Mouse (Mus musculus): Measurements from ENCODE around the gene Zdhhc24. TPM values are rescaled to one million over a fixed set of nuclear protein-coding genes. Genes with fewer than 3 reads are reported as not detected.

Zdhhc24 gene
- total and polyA plus RNA-seq, 2 experiments from 2014 or later: 15.2 to 24.1 TPM

DNA sequence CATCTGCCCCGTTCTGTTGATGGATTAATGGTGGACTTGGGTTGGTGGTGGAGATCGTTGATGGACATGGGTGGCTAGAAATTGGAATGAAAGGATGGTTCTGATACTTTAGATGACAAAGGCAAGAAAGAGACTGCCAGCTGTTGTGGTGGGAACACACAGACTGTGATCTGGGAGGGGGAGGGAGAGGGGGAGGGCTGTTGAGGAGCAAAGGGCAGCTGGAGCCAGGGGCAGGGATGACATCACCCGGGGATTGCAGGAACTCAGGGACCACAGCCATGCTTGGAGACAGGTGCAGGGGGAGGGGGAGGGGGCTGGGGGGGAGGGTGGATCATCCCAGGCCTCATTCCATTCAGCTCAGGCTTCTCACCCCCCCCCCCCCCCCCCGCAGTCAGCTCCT, 2.2 kb upstream of the Zdhhc24 start:
- DNase-seq (no peak), ATAC-seq (no peak)
- no peak overlapping the region for H3K4me3 ChIP-seq (ENCODE audit: low read depth, low read length)
- H3K27me3 ChIP-seq (ENCODE audit: insufficient read depth, low read length): no peaks in the 10 kb centered on the region
- 69% methylated on average over 4 of the region's 4 CpGs for WGBS
- no peaks in the 10 kb centered on the region for H3K36me3 ChIP-seq (ENCODE audit: insufficient read depth)
- no peaks in the 10 kb centered on the region for H3K9me3 ChIP-seq (ENCODE audit: low read length)
- H3K27ac ChIP-seq (ENCODE audit: low read depth, low read length): no peak overlapping the region
- H3K4me1 ChIP-seq (ENCODE audit: insufficient read depth): no peaks in the 10 kb centered on the region
- no peak for TF ChIP-seq CTCF (IDR thresholded peaks at IDR 0.05; ENCODE audit: low read depth)
- H3K9ac ChIP-seq: no peak overlapping the region
- H3K4me2 ChIP-seq (ENCODE audit: low read depth): no peak overlapping the region

DNA sequence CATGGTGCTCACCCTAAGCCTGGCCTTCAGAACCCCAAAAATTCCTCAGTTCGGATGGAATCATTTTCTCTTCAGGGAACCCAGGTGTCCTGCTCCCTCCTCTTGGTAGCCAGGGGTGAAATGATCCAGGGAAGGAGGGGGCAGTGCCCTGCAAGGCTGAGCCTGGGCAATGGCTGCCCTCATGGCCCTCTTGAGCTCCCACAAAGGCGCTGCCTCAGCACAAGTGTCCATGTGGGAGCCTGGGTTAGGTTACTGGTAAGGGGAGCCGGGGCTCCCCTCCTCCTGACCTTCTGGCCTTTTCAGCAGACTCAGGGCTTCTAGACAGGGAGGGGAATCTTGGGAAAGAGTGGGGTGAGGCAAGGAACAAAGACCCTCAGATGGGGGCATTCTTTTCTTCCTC, 1.7 kb upstream of the Zdhhc24 start:
- Histone ChIP-seq H3K9me3 (ENCODE audit: low read length) (no peaks in the 10 kb centered on the region), H3K4me1 (ENCODE audit: insufficient read depth) (no peaks in the 10 kb centered on the region), H3K4me2 (ENCODE audit: low read depth) (no peak overlapping the region), H3K4me3 (ENCODE audit: low read depth, low read length) (no peak overlapping the region), H3K27me3 (ENCODE audit: insufficient read depth, low read length) (no peaks in the 10 kb centered on the region), H3K27ac (ENCODE audit: low read depth, low read length) (no peak overlapping the region), H3K9ac (no peak overlapping the region), H3K36me3 (ENCODE audit: insufficient read depth) (no peaks in the 10 kb centered on the region)
- 76% methylated on average over 3 of the region's 3 CpGs for WGBS
- no peak for ATAC-seq
- no peak for TF ChIP-seq CTCF (IDR thresholded peaks at IDR 0.05; ENCODE audit: low read depth)
- DNase-seq: no peak

DNA sequence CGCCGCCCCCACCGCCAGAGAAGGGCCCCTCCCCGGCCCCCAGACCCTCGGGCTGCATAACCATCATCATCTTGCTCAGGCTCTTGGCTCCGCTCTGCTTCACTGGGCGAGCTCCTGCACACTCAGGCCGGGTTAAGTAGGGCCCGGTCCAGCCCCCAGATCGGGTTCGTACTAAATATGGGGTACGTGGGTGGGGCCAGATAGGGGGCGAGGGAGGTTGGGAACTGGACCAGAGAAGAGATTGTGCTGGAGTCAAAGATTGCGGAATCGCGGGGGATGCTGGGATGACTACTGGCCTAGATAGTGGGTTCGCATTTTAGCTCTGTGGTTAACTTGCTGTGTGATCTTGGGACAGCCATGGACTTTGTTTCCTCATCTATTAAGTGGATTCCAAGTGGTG, 683 bp upstream of the Zdhhc24 start, which contains the start of gene Actn3:
Gene Actn3, minus strand, starts transcription at position 125 of the 400 bp plus-strand sequence.
- H3K27me3 ChIP-seq (ENCODE audit: insufficient read depth, low read length): no peaks in the 10 kb centered on the region
- no peaks in the 10 kb centered on the region for H3K4me1 ChIP-seq (ENCODE audit: insufficient read depth)
- H3K4me3 ChIP-seq (ENCODE audit: low read depth, low read length): peak within 1 kb of the TSS; percentile 82
- ATAC-seq (no peak; the same call in 1 of the 2 replicates), DNase-seq (no peak)
- H3K36me3 ChIP-seq (ENCODE audit: insufficient read depth): no peaks in the 10 kb centered on the region
- peak within 1 kb of the TSS; percentile 72 for H3K27ac ChIP-seq (ENCODE audit: low read depth, low read length)
- H3K9ac ChIP-seq: peak within 1 kb of the TSS; percentile 74
- WGBS: 5% methylated on average over 17 of the region's 17 CpGs
- H3K9me3 ChIP-seq (ENCODE audit: low read length): no peaks in the 10 kb centered on the region
- H3K4me2 ChIP-seq (ENCODE audit: low read depth): peak within 1 kb of the TSS; percentile 80
- TF ChIP-seq CTCF (IDR thresholded peaks at IDR 0.05; ENCODE audit: low read depth): no peak

DNA sequence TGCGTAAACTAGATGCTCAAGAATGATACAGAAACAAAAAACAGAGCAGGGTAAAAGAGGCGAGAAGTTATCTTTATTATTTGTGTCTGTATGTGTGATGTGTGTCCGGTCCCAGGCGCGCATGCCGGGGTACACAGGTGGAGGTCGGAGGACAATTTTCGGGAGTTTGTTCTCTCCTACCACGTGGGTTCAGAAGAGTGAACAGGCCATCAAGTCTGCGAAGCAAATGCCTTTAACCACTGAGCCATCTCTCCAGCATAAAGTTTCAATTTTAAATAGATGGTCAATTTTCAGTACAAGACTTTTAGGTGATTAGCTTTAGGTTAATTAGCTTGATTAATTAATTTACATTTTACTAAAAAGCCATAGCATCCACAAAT, 846 bp downstream of the Zdhhc24 start:
- 63% methylated on average over 10 of the region's 10 CpGs for WGBS
- Histone ChIP-seq H3K4me3 (ENCODE audit: low read depth, low read length) (peak overlapping the region; percentile 82), H3K4me2 (ENCODE audit: low read depth) (peak overlapping the region; percentile 80), H3K9me3 (ENCODE audit: low read length) (no peaks in the 10 kb centered on the region), H3K27me3 (ENCODE audit: insufficient read depth, low read length) (no peaks in the 10 kb centered on the region), H3K4me1 (ENCODE audit: insufficient read depth) (no peaks in the 10 kb centered on the region), H3K36me3 (ENCODE audit: insufficient read depth) (peaks cover 3% of the 10 kb centered on the region; the same call in 1 of the 2 replicates), H3K27ac (ENCODE audit: low read depth, low read length) (peak overlapping the region; percentile 72; the same call in 1 of the 2 replicates), H3K9ac (peak overlapping the region; percentile 74)
- no peak for TF ChIP-seq CTCF (IDR thresholded peaks at IDR 0.05; ENCODE audit: low read depth)
- no peak for ATAC-seq
- no peak for DNase-seq

DNA sequence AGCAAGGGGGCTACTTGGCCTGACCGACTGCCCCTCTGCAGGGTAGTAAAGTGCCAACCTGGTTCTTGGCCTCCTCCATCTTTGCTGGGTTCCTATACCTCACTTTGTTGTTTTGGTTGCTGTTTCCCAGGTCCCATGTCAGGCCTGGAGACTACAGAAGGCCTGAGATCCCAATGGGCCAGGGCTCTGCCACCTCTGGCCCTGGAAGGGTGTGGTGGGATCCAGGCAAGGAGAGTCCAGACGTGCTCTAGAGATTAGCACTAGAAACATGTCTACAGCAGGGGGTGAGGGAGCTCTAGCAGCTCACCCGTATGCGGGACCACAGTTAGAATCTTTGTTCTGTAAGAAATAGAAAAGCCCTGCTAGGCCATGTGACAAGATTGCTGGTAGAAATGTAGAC, 5.5 kb downstream of the Zdhhc24 start:
- TF ChIP-seq CTCF (IDR thresholded peaks at IDR 0.05; ENCODE audit: low read depth): no peak
- no peak overlapping the region for H3K4me3 ChIP-seq (ENCODE audit: low read depth, low read length)
- H3K4me1 ChIP-seq (ENCODE audit: insufficient read depth): no peaks in the 10 kb centered on the region
- WGBS: 80% methylated on average over 4 of the region's 4 CpGs
- H3K9me3 ChIP-seq (ENCODE audit: low read length): no peaks in the 10 kb centered on the region
- ATAC-seq (no peak), DNase-seq (no peak)
- no peaks in the 10 kb centered on the region for H3K27me3 ChIP-seq (ENCODE audit: insufficient read depth, low read length)
- no peak overlapping the region for H3K27ac ChIP-seq (ENCODE audit: low read depth, low read length)
- H3K4me2 ChIP-seq (ENCODE audit: low read depth): no peak overlapping the region
- peaks cover 3% of the 10 kb centered on the region; the same call in 1 of the 2 replicates for H3K36me3 ChIP-seq (ENCODE audit: insufficient read depth)
- no peak overlapping the region for H3K9ac ChIP-seq

DNA sequence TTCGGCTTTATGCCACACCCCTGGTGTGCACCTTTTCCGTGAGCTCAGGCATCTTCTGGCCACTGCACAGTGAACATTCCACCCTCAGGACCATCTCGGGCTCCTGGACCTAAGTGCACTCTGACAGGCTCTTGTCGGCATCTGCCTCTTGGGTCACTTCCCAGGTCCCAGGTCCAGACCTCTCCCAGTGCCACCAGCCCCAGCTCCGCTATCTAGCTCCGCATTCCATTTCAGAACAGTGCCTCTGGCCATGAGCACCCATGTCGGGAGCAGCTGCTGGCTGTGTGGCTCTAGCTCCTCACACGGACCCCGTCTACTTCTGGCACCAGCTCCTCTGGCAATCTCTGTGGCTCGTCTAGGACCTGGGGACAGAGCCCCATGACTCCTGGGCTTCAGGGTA, 11.3 kb downstream of the Zdhhc24 start:
- ATAC-seq: no peak
- 91% methylated on average over 10 of the region's 10 CpGs for WGBS

DNA sequence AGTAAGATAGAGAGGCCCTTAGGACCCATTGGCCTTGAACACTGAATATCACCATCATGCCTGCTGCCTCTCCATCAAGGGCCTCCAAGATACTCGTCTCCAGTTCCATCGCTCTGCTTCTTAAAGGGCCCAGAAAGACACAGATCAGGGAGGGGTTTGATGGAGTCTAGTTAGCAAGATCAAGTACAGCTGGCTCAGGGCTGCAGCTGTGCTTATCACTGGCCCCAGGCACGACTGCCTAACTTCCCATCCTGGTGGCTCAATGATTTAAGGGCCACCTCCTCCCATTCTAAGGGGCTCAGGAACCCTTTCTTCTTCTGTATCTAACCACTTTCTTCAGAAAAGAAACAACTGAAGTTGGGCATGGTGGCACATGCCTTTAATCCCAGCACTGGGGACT, 13.3 kb downstream of the Zdhhc24 start:
- Histone ChIP-seq H3K27ac (ENCODE audit: low read depth, low read length) (no peak overlapping the region), H3K36me3 (ENCODE audit: insufficient read depth) (peaks cover 50% of the 10 kb centered on the region), H3K4me1 (ENCODE audit: insufficient read depth) (no peaks in the 10 kb centered on the region), H3K4me3 (ENCODE audit: low read depth, low read length) (no peak overlapping the region), H3K9me3 (ENCODE audit: low read length) (no peaks in the 10 kb centered on the region), H3K27me3 (ENCODE audit: insufficient read depth, low read length) (no peaks in the 10 kb centered on the region), H3K4me2 (ENCODE audit: low read depth) (no peak overlapping the region), H3K9ac (no peak overlapping the region)
- ATAC-seq (no peak), DNase-seq (no peak)
- no peak for TF ChIP-seq CTCF (IDR thresholded peaks at IDR 0.05; ENCODE audit: low read depth)
- WGBS: 81% methylated on average over 3 of the region's 3 CpGs

More for the DNA sequence above, 11.3 kb downstream of the Zdhhc24 start:
- no peak for TF ChIP-seq CTCF (IDR thresholded peaks at IDR 0.05; ENCODE audit: low read depth)
- Histone ChIP-seq H3K4me2 (ENCODE audit: low read depth) (no peak overlapping the region), H3K4me1 (ENCODE audit: insufficient read depth) (no peaks in the 10 kb centered on the region), H3K27ac (ENCODE audit: low read depth, low read length) (no peak overlapping the region), H3K9me3 (ENCODE audit: low read length) (no peaks in the 10 kb centered on the region), H3K36me3 (ENCODE audit: insufficient read depth) (peaks cover 50% of the 10 kb centered on the region), H3K9ac (no peak overlapping the region), H3K4me3 (ENCODE audit: low read depth, low read length) (no peak overlapping the region), H3K27me3 (ENCODE audit: insufficient read depth, low read length) (no peaks in the 10 kb centered on the region)
- no peak for DNase-seq

All from forebrain, postnatal 0 days (tissue).